Mouse (Mus musculus): ENCODE data around the gene Agtpbp1.
"Not testable (repeated sequence)": the region's sequence is repeated elsewhere in the genome, so short reads cannot be mapped to it uniquely, and the experiment has no call there.

Gene Agtpbp1

GRCm38 (mm10) chr13:59481484-59481855 lies 103.6 kb downstream of the Agtpbp1 start:
- DNase-seq (ENCODE audit: low read depth, low spot score): no peak

GRCm38 (mm10) chr13:59480599-59481483 lies 104.2 kb downstream of the Agtpbp1 start:
- DNase-seq (ENCODE audit: low read depth, low spot score): no peak

GRCm38 (mm10) chr13:59477928-59478327 lies 107.1 kb downstream of the Agtpbp1 start:
- DNase-seq (ENCODE audit: low read depth, low spot score): not testable (repeated sequence)

- DNase-seq (ENCODE audit: low read depth, low spot score): no peak
These were observed 107.6 kb downstream of the Agtpbp1 start for GRCm38 (mm10) chr13:59477451-59477850.

- no peak for DNase-seq (ENCODE audit: low read depth, low spot score)
These were observed 110.1 kb downstream of the Agtpbp1 start for GRCm38 (mm10) chr13:59474973-59475372.

- no peak for DNase-seq (ENCODE audit: low read depth, low spot score)
These were observed 111.7 kb downstream of the Agtpbp1 start for GRCm38 (mm10) chr13:59473341-59473740.

- DNase-seq (ENCODE audit: low read depth, low spot score): no peak
These were observed 112.8 kb downstream of the Agtpbp1 start for GRCm38 (mm10) chr13:59472222-59472621.

- DNase-seq (ENCODE audit: low read depth, low spot score): no peak
These were observed 115.3 kb downstream of the Agtpbp1 start for GRCm38 (mm10) chr13:59469701-59470100.

GRCm38 (mm10) chr13:59468181-59468802 lies 116.7 kb downstream of the Agtpbp1 start:
- peak; percentile 14 for DNase-seq (ENCODE audit: low read depth, low spot score)

- DNase-seq (ENCODE audit: low read depth, low spot score): peak; percentile 7
These were observed 117.4 kb downstream of the Agtpbp1 start for GRCm38 (mm10) chr13:59467591-59467990.

- no peak for DNase-seq (ENCODE audit: low read depth, low spot score)
These were observed 124.1 kb downstream of the Agtpbp1 start for GRCm38 (mm10) chr13:59460958-59461357.

- DNase-seq (ENCODE audit: low read depth, low spot score): no peak
These were observed 128.8 kb downstream of the Agtpbp1 start for GRCm38 (mm10) chr13:59456203-59456602.

- DNase-seq (ENCODE audit: low read depth, low spot score): no peak
These were observed 130.8 kb downstream of the Agtpbp1 start for GRCm38 (mm10) chr13:59454001-59454785.

GRCm38 (mm10) chr13:59453582-59453981 lies 131.4 kb downstream of the Agtpbp1 start:
- DNase-seq (ENCODE audit: low read depth, low spot score): no peak

GRCm38 (mm10) chr13:59453045-59453444 lies 132.0 kb downstream of the Agtpbp1 start:
- no peak for DNase-seq (ENCODE audit: low read depth, low spot score)

GRCm38 (mm10) chr13:59450840-59451239 lies 134.2 kb downstream of the Agtpbp1 start:
- DNase-seq (ENCODE audit: low read depth, low spot score): no peak

- no peak for DNase-seq (ENCODE audit: low read depth, low spot score)
These were observed 137.9 kb downstream of the Agtpbp1 start for GRCm38 (mm10) chr13:59447130-59447529.

GRCm38 (mm10) chr13:59445179-59445578 lies 139.8 kb downstream of the Agtpbp1 start:
- no peak for DNase-seq (ENCODE audit: low read depth, low spot score)

GRCm38 (mm10) chr13:59444371-59444770 lies 140.7 kb downstream of the Agtpbp1 start:
- no peak for DNase-seq (ENCODE audit: low read depth, low spot score)

GRCm38 (mm10) chr13:59439683-59440082 lies 145.3 kb downstream of the Agtpbp1 start:
- no peak for DNase-seq (ENCODE audit: low read depth, low spot score)

GRCm38 (mm10) chr13:59434554-59434953 lies 150.5 kb downstream of the Agtpbp1 start:
- DNase-seq (ENCODE audit: low read depth, low spot score): no peak

Data from CD4-positive helper T cell, adult 2 months (primary cell).